Mouse (Mus musculus) hindbrain, embryonic 13.5 days (tissue): ENCODE measurements around the gene Chrm2. TPM values are rescaled to one million over a fixed set of nuclear protein-coding genes. Genes with fewer than 3 reads are reported as not detected.

Source experiments
- ATAC-seq: fragments of 200-750 bp; cut with Nextera tagmentation; 2 replicates; pipeline ENCODE4 v1.8.0; 2017; ENCODE audit warnings: moderate TSS enrichment; ENCODE audit not compliant: low FRiP score
- H3K27ac ChIP-seq: fragments of 300-500 bp; sonication (generic); 2 replicates; pipeline ENCODE4 v1.5.1; 2015; ENCODE audit warnings: inconsistent platforms, mild to moderate bottlenecking, moderate library complexity
- H3K27me3 ChIP-seq: fragments of 300-500 bp; sonication (generic); 2 replicates; pipeline ENCODE4 v1.6.1; 2015; ENCODE audit warnings: mild to moderate bottlenecking, inconsistent platforms
- H3K36me3 ChIP-seq: fragments of 300-500 bp; sonication (generic); 2 replicates; pipeline ENCODE4 v1.6.1; 2015; ENCODE audit warnings: mild to moderate bottlenecking, inconsistent platforms
- H3K4me1 ChIP-seq: fragments of 300-500 bp; sonication (generic); replicated peaks from 2 replicates; pipeline ENCODE4 v1.6.1; 2015; ENCODE audit warnings: inconsistent platforms
- H3K4me2 ChIP-seq: fragments of 300-500 bp; sonication (generic); 2 replicates; pipeline ENCODE4 v1.6.1; 2015; ENCODE audit warnings: inconsistent platforms, mild to moderate bottlenecking, moderate library complexity
- H3K4me3 ChIP-seq: fragments of 300-500 bp; sonication (generic); 2 replicates; pipeline ENCODE4 v1.5.1; 2015; ENCODE audit warnings: mild to moderate bottlenecking, inconsistent platforms
- H3K9ac ChIP-seq: fragments of 300-500 bp; sonication (generic); 2 replicates; pipeline ENCODE4 v1.6.1; 2015; ENCODE audit warnings: mild to moderate bottlenecking, inconsistent platforms
- H3K9me3 ChIP-seq: fragments of 300-500 bp; sonication (generic); 2 replicates; pipeline ENCODE4 v1.6.1; 2016; ENCODE audit warnings: inconsistent platforms
- WGBS: fragments of 180-500 bp; shearing (Covaris S2); methylation state at CpG from one replicate; pipeline ENCODE4 v1.1.7; 2015; 5-methylcytosine and 5-hydroxymethylcytosine counted together
- microRNA counts: library from miRNA; unstranded; fragments of <30 nt; microRNA quantifications from one replicate; lab custom pipeline; 2016
- microRNA-seq: library from miRNA; unstranded; fragments of <30 nt; microRNA quantifications from one replicate; pipeline ENCODE4, GENCODE M21; 2016
- polyA plus RNA-seq: library from polyadenylated mRNA; unstranded; fragments of >200 nt; fragmentation: Nextera tagmentation; extraction: Ambion mirVana; gene quantifications from 2 replicates; pipeline ENCODE4 v1.2.1, GENCODE M21; 2015

Chrm2 gene
- polyA plus RNA-seq, 1 experiment from 2014 or later = 5.2 TPM

DNA sequence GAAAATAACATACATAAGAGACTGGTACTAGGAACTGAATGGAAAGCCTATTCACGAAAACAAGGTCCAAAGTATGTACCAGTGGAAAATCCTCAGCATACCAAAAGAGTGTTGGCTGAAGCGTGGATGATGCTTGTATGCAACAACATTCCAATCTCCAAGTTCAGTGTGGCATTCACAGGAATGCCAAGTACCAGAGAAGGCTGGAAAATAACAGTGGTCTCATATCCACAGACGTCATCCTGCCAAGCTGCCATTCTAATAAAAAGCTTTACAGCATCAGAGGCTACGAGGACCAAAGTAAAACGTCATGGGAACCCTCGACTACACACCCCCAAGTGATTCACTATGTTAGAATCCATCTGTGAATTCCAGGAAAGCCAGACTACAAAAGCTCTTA, 153.4 kb downstream of the Chrm2 start:
- ATAC-seq = no peak
- no peaks in the 10 kb centered on the region for H3K36me3 ChIP-seq
- WGBS = 85% methylated on average over 6 of the region's 6 CpGs

DNA sequence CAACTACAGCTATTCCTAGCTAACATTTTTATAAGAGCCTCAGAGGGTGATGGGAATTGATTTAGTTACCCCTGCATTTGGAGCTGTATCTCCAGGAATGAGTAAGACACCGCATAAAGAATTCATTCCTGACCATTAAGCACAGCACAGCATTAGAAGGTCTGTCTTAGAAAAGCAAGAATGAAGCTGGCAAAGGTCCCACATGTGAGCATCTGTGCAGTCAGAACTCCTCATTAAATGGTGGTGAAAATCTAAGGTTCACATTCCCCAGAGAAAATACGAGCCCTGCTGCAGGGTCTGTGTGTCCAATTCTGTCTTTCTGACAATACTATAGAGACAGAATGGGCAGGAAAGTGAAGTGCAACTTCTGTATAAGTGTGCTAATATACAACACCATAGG, 179.0 kb downstream of the Chrm2 start:
- Histone ChIP-seq H3K4me2 (no peak overlapping the region), H3K36me3 (no peaks in the 10 kb centered on the region), H3K27me3 (no peaks in the 10 kb centered on the region), H3K9ac (no peak overlapping the region), H3K27ac (no peak overlapping the region), H3K9me3 (no peaks in the 10 kb centered on the region; the same call in 1 of the 2 replicates), H3K4me1 (no peaks in the 10 kb centered on the region), H3K4me3 (no peak overlapping the region)
- 73% methylated on average over 2 of the region's 2 CpGs for WGBS
- ATAC-seq = no peak

More for the DNA sequence above, 153.4 kb downstream of the Chrm2 start:
- no peak overlapping the region for H3K4me3 ChIP-seq
- no peak overlapping the region for H3K27ac ChIP-seq
- no peaks in the 10 kb centered on the region for H3K4me1 ChIP-seq
- H3K9ac ChIP-seq = no peak overlapping the region
- no peaks in the 10 kb centered on the region for H3K9me3 ChIP-seq
- no peak overlapping the region for H3K4me2 ChIP-seq
- H3K27me3 ChIP-seq = no peaks in the 10 kb centered on the region

MicroRNAs encoded within 50 kb of the gene (microRNA counts, 519-probe panel; counts per million panel counts)
- microRNA mmu-miR-490 (lab: Ali Mortazavi, UCI) = 51.3 counts per million

Small RNAs within 50 kb of the gene (microRNA-seq; reads per million reads assigned to microRNA genes)
- gene Mir490 = 17.5 reads per million, percentile 28 among the genes with 10 or more reads in this experiment
